Mouse (Mus musculus): ENCODE results near the gene Gm12248.

GRCm38 (mm10) chr11:58100006-58100405 lies 7.1 kb upstream of the Gm12248 start:
- TF ChIP-seq CTCF (IDR thresholded peaks at IDR 0.05): no peak
- TF ChIP-seq EP300 (IDR thresholded peaks at IDR 0.05): no peak

Data from lung, postnatal 0 days (tissue).